Mouse (Mus musculus): ENCODE data around the gene Gmds. TPM values are rescaled to one million over a fixed set of nuclear protein-coding genes. Genes with fewer than 3 reads are reported as not detected.

The Gmds gene
- polyA plus RNA-seq, 1 experiment, result 5.2 TPM

GRCm38 (mm10) chr13:31849258-31849971 lies 489.1 kb downstream of the Gmds start:
- H3K4me1 ChIP-seq (ENCODE audit: control insufficient read depth, insufficient read depth, low read length), result no peaks in the 10 kb centered on the region
- no peak for TF ChIP-seq CTCF (IDR thresholded peaks at IDR 0.05; ENCODE audit: control insufficient read depth, insufficient read depth, insufficient replicate concordance, low read depth, low read length)
- H3K27ac ChIP-seq (ENCODE audit: control insufficient read depth, insufficient read depth, low read depth, low read length), result no peak overlapping the region
- no peaks in the 10 kb centered on the region for H3K27me3 ChIP-seq (ENCODE audit: control insufficient read depth, insufficient read depth, low read length)
- H3K4me3 ChIP-seq (ENCODE audit: control insufficient read depth, low read depth, low read length), result no peak overlapping the region
- no peaks in the 10 kb centered on the region for H3K36me3 ChIP-seq (ENCODE audit: control insufficient read depth, insufficient read depth, low read length)

GRCm38 (mm10) chr13:31835802-31836201 lies 502.7 kb downstream of the Gmds start:
- no peak overlapping the region for H3K27ac ChIP-seq (ENCODE audit: control insufficient read depth, insufficient read depth, low read depth, low read length)
- no peaks in the 10 kb centered on the region for H3K4me1 ChIP-seq (ENCODE audit: control insufficient read depth, insufficient read depth, low read length)
- H3K27me3 ChIP-seq (ENCODE audit: control insufficient read depth, insufficient read depth, low read length), result no peaks in the 10 kb centered on the region
- no peak overlapping the region for H3K4me3 ChIP-seq (ENCODE audit: control insufficient read depth, low read depth, low read length)
- TF ChIP-seq CTCF (IDR thresholded peaks at IDR 0.05; ENCODE audit: control insufficient read depth, insufficient read depth, insufficient replicate concordance, low read depth, low read length), result no peak
- TF ChIP-seq POLR2A (IDR thresholded peaks at IDR 0.05; ENCODE audit: control insufficient read depth, low read depth, low read length), result no peak
- H3K36me3 ChIP-seq (ENCODE audit: control insufficient read depth, insufficient read depth, low read length), result no peaks in the 10 kb centered on the region

- H3K36me3 ChIP-seq (ENCODE audit: control insufficient read depth, insufficient read depth, low read length), result no peaks in the 10 kb centered on the region
- no peak overlapping the region for H3K4me3 ChIP-seq (ENCODE audit: control insufficient read depth, low read depth, low read length)
- H3K27me3 ChIP-seq (ENCODE audit: control insufficient read depth, insufficient read depth, low read length), result no peaks in the 10 kb centered on the region
- H3K4me1 ChIP-seq (ENCODE audit: control insufficient read depth, insufficient read depth, low read length), result no peaks in the 10 kb centered on the region
- no peak overlapping the region for H3K27ac ChIP-seq (ENCODE audit: control insufficient read depth, insufficient read depth, low read depth, low read length)
- TF ChIP-seq CTCF (IDR thresholded peaks at IDR 0.05; ENCODE audit: control insufficient read depth, insufficient read depth, insufficient replicate concordance, low read depth, low read length) (no peak), POLR2A (IDR thresholded peaks at IDR 0.05; ENCODE audit: control insufficient read depth, low read depth, low read length) (no peak)
Measured at GRCm38 (mm10) chr13:31830332-31830731, 508.2 kb downstream of the Gmds start.

- Histone ChIP-seq H3K27ac (ENCODE audit: control insufficient read depth, insufficient read depth, low read depth, low read length) (no peak overlapping the region), H3K36me3 (ENCODE audit: control insufficient read depth, insufficient read depth, low read length) (no peaks in the 10 kb centered on the region), H3K4me3 (ENCODE audit: control insufficient read depth, low read depth, low read length) (no peak overlapping the region), H3K27me3 (ENCODE audit: control insufficient read depth, insufficient read depth, low read length) (no peaks in the 10 kb centered on the region), H3K4me1 (ENCODE audit: control insufficient read depth, insufficient read depth, low read length) (no peaks in the 10 kb centered on the region)
- TF ChIP-seq POLR2A (IDR thresholded peaks at IDR 0.05; ENCODE audit: control insufficient read depth, low read depth, low read length) (no peak), CTCF (IDR thresholded peaks at IDR 0.05; ENCODE audit: control insufficient read depth, insufficient read depth, insufficient replicate concordance, low read depth, low read length) (no peak)
Measured at GRCm38 (mm10) chr13:31828446-31828845, 510.1 kb downstream of the Gmds start.

GRCm38 (mm10) chr13:31827820-31828332 lies 510.7 kb downstream of the Gmds start:
- H3K36me3 ChIP-seq (ENCODE audit: control insufficient read depth, insufficient read depth, low read length), result no peaks in the 10 kb centered on the region
- no peaks in the 10 kb centered on the region for H3K27me3 ChIP-seq (ENCODE audit: control insufficient read depth, insufficient read depth, low read length)
- no peak for TF ChIP-seq CTCF (IDR thresholded peaks at IDR 0.05; ENCODE audit: control insufficient read depth, insufficient read depth, insufficient replicate concordance, low read depth, low read length)
- TF ChIP-seq POLR2A (IDR thresholded peaks at IDR 0.05; ENCODE audit: control insufficient read depth, low read depth, low read length), result no peak
- no peaks in the 10 kb centered on the region for H3K4me1 ChIP-seq (ENCODE audit: control insufficient read depth, insufficient read depth, low read length)
- no peak overlapping the region for H3K4me3 ChIP-seq (ENCODE audit: control insufficient read depth, low read depth, low read length)
- no peak overlapping the region for H3K27ac ChIP-seq (ENCODE audit: control insufficient read depth, insufficient read depth, low read depth, low read length)

- Histone ChIP-seq H3K4me3 (ENCODE audit: control insufficient read depth, low read depth, low read length) (no peak overlapping the region), H3K4me1 (ENCODE audit: control insufficient read depth, insufficient read depth, low read length) (no peaks in the 10 kb centered on the region), H3K27ac (ENCODE audit: control insufficient read depth, insufficient read depth, low read depth, low read length) (no peak overlapping the region), H3K27me3 (ENCODE audit: control insufficient read depth, insufficient read depth, low read length) (no peaks in the 10 kb centered on the region), H3K36me3 (ENCODE audit: control insufficient read depth, insufficient read depth, low read length) (no peaks in the 10 kb centered on the region)
- TF ChIP-seq CTCF (IDR thresholded peaks at IDR 0.05; ENCODE audit: control insufficient read depth, insufficient read depth, insufficient replicate concordance, low read depth, low read length), result no peak
- TF ChIP-seq POLR2A (IDR thresholded peaks at IDR 0.05; ENCODE audit: control insufficient read depth, low read depth, low read length), result no peak
Measured at GRCm38 (mm10) chr13:31827160-31827559, 511.4 kb downstream of the Gmds start.

GRCm38 (mm10) chr13:31825180-31825579 lies 513.4 kb downstream of the Gmds start:
- Histone ChIP-seq H3K4me1 (ENCODE audit: control insufficient read depth, insufficient read depth, low read length) (peaks cover 7% of the 10 kb centered on the region), H3K36me3 (ENCODE audit: control insufficient read depth, insufficient read depth, low read length) (no peaks in the 10 kb centered on the region), H3K4me3 (ENCODE audit: control insufficient read depth, low read depth, low read length) (no peak overlapping the region), H3K27ac (ENCODE audit: control insufficient read depth, insufficient read depth, low read depth, low read length) (no peak overlapping the region), H3K27me3 (ENCODE audit: control insufficient read depth, insufficient read depth, low read length) (no peaks in the 10 kb centered on the region)
- TF ChIP-seq CTCF (IDR thresholded peaks at IDR 0.05; ENCODE audit: control insufficient read depth, insufficient read depth, insufficient replicate concordance, low read depth, low read length) (no peak), POLR2A (IDR thresholded peaks at IDR 0.05; ENCODE audit: control insufficient read depth, low read depth, low read length) (no peak)

Measured in testis, adult 2 months (tissue).